Mouse (Mus musculus): ENCODE measurements at regions not wholly inside any gene's neighbourhood (a gene's known extent, or its start where the extent isn't known, plus 50 kb on each side); places are given as distances from the start of the nearest gene placed in this dataset.

- DNase-seq: no peak
These were observed 202.4 kb downstream of the Sox4 start for GRCm38 (mm10) chr13:28750949-28751692.

- DNase-seq: no peak
These were observed 213.3 kb downstream of the Sox4 start for GRCm38 (mm10) chr13:28740158-28740670.

- DNase-seq: no peak
These were observed 215.1 kb downstream of the Sox4 start for GRCm38 (mm10) chr13:28738160-28739100.

- DNase-seq: no peak
These were observed 221.0 kb downstream of the Sox4 start for GRCm38 (mm10) chr13:28732475-28732874.

DNA sequence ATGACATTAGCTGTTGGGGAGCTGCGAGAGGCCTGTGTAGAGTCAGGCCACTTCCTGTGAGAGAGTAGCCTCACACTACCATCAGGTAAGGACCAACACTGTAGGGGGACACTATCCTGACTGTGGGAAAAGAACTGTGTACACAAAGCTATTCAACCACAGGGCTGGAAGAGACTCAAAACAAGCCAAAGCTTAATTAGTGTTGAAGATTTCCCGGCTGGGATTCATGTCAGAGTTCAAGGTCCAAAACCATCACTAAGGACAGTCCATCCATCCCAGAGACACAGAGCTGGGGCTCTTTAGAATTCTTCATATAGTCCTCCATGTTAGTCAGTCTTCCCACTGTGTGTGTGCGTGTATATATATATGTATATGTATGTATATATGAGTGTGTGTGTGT lies 221.5 kb downstream of the Sox4 start:
- no peak for DNase-seq

- no peak for DNase-seq
These were observed 223.4 kb downstream of the Sox4 start for GRCm38 (mm10) chr13:28730059-28730580.

- DNase-seq: no peak
These were observed 224.7 kb downstream of the Sox4 start for GRCm38 (mm10) chr13:28728768-28729167.

DNA sequence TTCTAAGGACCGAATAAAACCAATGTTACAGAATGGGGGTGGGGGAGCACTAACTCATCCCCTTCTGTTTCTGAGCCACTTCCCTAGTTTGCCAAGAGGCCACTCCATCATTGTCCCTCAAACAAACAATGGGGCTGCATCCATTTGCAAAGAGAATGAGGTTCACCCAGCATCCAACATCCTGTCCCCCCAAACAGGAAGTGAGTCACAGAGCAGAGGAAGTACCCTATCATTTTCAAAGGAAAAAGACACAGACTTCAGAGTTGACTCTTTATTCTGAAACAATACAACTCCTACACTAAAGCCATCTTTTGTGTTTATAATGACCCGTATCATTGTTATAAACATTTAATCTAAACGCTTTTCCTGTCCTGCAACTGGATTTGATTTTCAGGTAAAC lies 229.2 kb downstream of the Sox4 start:
- no peak for DNase-seq

DNA sequence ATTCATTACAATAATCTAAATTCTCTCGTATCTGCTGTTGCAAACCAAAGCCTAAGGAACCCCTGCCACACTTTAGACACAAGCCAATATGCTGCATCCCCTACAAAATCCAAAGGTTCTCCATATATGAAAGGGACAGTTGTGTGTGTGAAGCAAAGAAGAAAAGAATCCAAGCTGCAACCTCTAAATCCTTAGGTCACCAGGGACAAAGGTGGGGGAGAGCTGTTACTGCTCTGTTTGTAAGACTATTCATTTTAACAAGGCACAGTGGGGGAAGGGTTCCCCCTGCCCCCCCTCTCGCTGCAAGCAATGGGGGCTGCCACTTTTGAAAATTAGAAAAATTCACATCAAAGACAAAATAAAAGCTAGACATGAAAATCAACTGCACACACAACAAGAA lies 231.4 kb downstream of the Sox4 start:
- DNase-seq: no peak

DNA sequence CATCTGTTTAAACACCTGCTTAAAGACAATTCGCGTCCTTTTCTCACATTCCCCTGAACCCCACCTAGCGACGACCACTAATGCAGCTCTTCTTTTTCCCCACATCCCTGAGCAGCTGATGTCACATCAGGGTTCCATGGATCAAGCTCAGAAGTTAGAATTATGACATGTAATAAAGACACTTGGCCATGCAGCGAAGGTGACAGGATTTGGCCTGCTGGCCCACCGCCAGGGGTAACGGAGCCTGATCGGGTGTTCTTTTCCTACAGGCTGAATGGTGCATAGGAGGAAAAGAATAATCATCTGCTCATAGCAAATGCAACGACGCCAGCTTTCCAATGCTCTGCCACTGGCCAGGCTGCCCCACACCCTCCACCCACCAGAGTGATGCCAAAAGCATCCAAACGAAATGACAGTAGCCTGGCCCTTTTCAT lies 231.9 kb downstream of the Sox4 start:
- no peak for DNase-seq

- DNase-seq: no peak
These were observed 232.8 kb downstream of the Sox4 start for GRCm38 (mm10) chr13:28720639-28721239.

DNA sequence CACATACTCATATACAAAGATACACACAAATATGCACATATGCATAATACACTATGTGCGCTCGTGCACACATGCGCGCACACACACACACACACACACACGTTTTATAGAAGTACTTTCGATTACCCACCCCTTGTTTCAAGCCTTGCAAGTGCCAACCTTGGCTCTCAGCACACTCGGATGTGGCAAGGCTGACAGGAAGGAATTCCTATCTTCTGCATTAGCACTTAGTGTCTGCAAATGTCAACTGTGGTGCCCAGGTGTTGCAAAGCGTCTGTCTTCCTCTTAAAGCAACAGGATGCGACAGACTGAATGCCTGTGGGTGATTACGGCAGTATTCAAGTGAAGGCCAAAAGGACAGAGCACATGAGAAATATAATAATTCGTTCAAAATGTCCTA lies 233.3 kb downstream of the Sox4 start:
- no peak for DNase-seq

DNA sequence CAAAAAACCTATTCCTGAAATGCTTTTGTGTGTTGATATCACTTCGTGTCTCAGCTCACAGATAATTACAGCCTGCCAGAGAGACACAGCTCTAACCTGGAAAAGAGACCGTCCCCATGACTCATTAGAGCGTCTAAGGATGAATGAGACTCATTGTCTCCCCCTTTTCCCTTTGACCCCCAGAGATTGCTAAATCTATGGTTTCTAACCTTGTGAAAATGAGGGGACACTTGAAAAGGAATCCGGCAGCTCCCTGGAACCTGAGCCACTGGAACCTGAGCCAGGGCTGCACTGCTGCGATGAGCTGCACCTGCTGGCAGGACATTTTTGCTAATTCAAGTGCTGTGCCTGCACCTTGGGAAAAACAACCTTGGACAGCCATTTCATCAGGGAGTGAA lies 234.6 kb downstream of the Sox4 start:
- DNase-seq: no peak

DNA sequence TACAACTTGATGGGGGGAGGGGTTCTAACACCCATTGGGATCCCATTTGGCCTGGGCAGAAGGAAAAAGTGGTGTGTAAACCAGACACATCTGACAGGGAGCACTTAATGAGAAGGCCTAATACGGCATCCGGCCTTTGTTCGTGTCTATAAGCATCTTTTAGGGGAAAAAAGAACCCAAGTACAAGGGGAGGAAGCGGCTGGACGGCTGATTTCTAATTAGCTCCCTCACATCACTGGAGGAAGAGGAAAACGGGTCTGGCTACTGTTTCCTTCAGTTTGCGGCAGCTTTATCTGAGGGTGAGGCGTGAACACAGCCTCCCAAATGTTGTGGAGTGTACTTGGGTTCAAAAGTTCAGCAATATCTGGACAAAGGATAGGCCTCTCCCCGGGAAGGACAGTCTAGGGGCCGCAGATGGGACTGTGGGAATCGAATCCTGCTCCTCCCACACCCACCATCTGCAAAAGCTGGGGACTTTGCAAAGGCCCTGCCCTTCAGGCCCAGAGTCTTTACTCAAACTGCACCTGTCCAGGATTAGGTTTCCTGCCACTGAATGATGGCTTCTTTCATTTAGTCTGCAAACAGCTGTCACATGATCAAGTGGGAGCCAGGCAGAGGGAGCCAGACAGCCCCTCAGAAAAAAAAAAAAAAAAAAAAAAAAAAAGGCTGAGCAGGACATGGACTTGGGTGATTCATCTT lies 235.2 kb downstream of the Sox4 start:
- DNase-seq: no peak

DNA sequence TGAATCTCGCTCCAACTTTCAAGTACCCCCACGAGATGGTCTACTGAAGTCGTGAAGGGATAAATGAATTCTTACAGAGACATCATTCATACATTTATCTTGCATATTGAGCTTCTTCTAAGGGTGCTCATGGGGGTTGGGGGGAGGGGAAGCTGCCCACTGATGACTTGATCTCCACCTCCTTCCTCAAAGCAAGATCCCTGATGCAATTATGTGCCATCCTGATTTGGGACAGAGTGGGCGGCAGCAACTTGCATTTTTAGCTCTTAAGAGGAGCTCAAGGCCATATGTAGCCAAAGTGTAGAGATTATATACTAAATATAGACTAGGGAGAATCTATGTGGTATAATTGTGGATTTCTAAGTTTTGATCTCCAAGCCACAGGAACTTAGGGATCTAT lies 236.1 kb downstream of the Sox4 start:
- DNase-seq: no peak

GRCm38 (mm10) chr13:28709966-28710365 lies 243.5 kb downstream of the Sox4 start:
- no peak for DNase-seq

- DNase-seq: no peak
These were observed 252.2 kb downstream of the Sox4 start for GRCm38 (mm10) chr13:28701309-28701708.

DNA sequence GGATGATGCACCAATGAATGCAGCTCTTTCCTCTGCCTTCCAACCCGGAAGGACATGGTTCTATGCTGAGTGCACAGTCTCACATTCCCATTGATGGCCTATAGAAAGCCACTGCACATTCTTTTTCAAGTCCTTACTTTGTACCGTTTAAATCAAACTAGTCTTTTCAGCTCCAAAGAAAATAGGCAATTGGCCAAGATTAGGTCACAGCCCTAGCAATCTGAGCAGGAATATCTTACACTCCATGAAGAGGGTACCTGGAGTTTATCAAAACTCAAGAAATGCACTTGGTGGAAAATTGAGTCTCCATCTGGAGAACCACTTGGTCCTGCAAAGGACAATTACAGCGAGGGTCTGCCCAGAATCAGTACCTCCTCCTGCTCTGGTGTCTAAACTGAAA lies 253.4 kb downstream of the Sox4 start:
- DNase-seq: no peak

- no peak for DNase-seq
These were observed 254.0 kb downstream of the Sox4 start for GRCm38 (mm10) chr13:28699490-28700032.

- no peak for DNase-seq
These were observed 255.5 kb downstream of the Sox4 start for GRCm38 (mm10) chr13:28697796-28698678.

GRCm38 (mm10) chr13:28693078-28693477 lies 260.4 kb downstream of the Sox4 start:
- DNase-seq: no peak
